Mouse (Mus musculus) forebrain, postnatal 0 days (tissue): ENCODE data around the gene Llph. TPM values are rescaled to one million over a fixed set of nuclear protein-coding genes. Genes with fewer than 3 reads are reported as not detected.

Experiments
- ATAC-seq: fragments of 200-750 bp; cut with Nextera tagmentation; 2 replicates; pipeline ENCODE4 v1.8.0; 2017; ENCODE audit warnings: mild to moderate bottlenecking, moderate library complexity
- DNase-seq: peaks from one replicate; pipeline ENCODE4 v3.0.0-alpha.2; 2015
- H3K27ac ChIP-seq: fragments of 300-500 bp; sonication (generic); 2 replicates; pipeline ENCODE4 v1.5.1; 2014; ENCODE audit warnings: low read depth, mild to moderate bottlenecking, antibody characterized with exemption, low read length, moderate library complexity, mixed read lengths
- H3K27me3 ChIP-seq: fragments of 300-500 bp; sonication (generic); 2 replicates; pipeline ENCODE4 v1.6.1; 2014; ENCODE audit warnings: mild to moderate bottlenecking, low read length, mixed read lengths; ENCODE audit not compliant: insufficient read depth
- H3K36me3 ChIP-seq: fragments of 300-500 bp; sonication (generic); 2 replicates; pipeline ENCODE4 v1.6.1; 2014; ENCODE audit warnings: mild to moderate bottlenecking, moderate library complexity; ENCODE audit not compliant: insufficient read depth
- H3K4me1 ChIP-seq: fragments of 300-500 bp; sonication (generic); 2 replicates; pipeline ENCODE4 v1.6.1; 2014; ENCODE audit warnings: antibody characterized with exemption; ENCODE audit not compliant: insufficient read depth
- H3K4me2 ChIP-seq: fragments of 300-500 bp; sonication (generic); 2 replicates; pipeline ENCODE4 v1.6.1; 2014; ENCODE audit warnings: low read depth, mild to moderate bottlenecking, moderate library complexity
- H3K4me3 ChIP-seq: fragments of 300-500 bp; sonication (generic); 2 replicates; pipeline ENCODE4 v1.5.1; 2014; ENCODE audit warnings: low read depth, low read length, mixed read lengths
- H3K9ac ChIP-seq: fragments of 300-500 bp; sonication (generic); 2 replicates; pipeline ENCODE4 v1.6.1; 2014; ENCODE audit warnings: mild to moderate bottlenecking
- H3K9me3 ChIP-seq: fragments of 300-500 bp; sonication (generic); 2 replicates; pipeline ENCODE4 v1.6.1; 2016; ENCODE audit warnings: low read length
- CTCF ChIP-seq: sonication (generic); IDR thresholded peaks from 2 replicates; pipeline ENCODE4 v1.5.1; 2016; ENCODE audit warnings: antibody characterized with exemption, control low read depth, low read depth
- WGBS: fragments of 180-500 bp; shearing (Covaris S2); extraction: QIAGEN DNeasy Blood & Tissue Kit; methylation state at CpG from one replicate; pipeline ENCODE4 v1.1.7; 2014; 5-methylcytosine and 5-hydroxymethylcytosine counted together
- polyA plus RNA-seq: library from polyadenylated mRNA; unstranded; fragments of >200 nt; fragmentation: Nextera tagmentation; extraction: Ambion mirVana; gene quantifications from 2 replicates; pipeline ENCODE4 v1.2.1, GENCODE M21; 2015
- total RNA-seq: library from RNA; depleted of rRNA; stranded (reverse); fragments of >200 nt; gene quantifications from 2 replicates; pipeline ENCODE4 v1.2.3, GENCODE M21; 2014

The Llph gene
- total and polyA plus RNA-seq, 2 experiments from 2014 or later: 22.1 to 42.1 TPM

DNA sequence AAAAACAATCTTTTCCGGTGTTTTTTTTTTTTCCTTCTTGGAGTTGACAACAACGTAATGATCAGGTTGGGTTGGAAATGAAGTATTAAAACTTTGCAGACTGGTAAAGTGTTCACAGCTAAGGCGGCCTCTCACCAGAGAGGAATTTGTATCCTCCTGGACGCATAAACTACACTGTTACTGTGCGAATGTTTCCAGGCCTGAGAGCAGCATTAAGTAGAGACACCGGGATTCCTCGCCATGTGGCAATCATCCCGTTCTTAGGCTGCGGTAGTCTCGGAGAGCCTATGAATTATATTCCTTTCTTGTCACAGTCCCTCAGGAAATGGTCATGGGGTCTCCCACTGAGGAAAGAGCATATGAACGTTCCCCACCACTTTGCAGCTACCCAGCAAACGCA lies 40.9 kb downstream of the Llph start:
- no peak overlapping the region for H3K27ac ChIP-seq
- TF ChIP-seq CTCF: no peak
- no peak for ATAC-seq
- no peak overlapping the region for H3K4me2 ChIP-seq
- 80% methylated on average over 12 of the region's 12 CpGs for WGBS
- DNase-seq: no peak
- H3K4me1 ChIP-seq: 0 out of 2 replicates have a peak, but pooled peaks cover 6% of the 10 kb centered on the region
- H3K4me3 ChIP-seq: no peak overlapping the region
- no peaks in the 10 kb centered on the region for H3K36me3 ChIP-seq
- no peak overlapping the region for H3K9ac ChIP-seq
- no peaks in the 10 kb centered on the region for H3K9me3 ChIP-seq
- no peaks in the 10 kb centered on the region for H3K27me3 ChIP-seq

DNA sequence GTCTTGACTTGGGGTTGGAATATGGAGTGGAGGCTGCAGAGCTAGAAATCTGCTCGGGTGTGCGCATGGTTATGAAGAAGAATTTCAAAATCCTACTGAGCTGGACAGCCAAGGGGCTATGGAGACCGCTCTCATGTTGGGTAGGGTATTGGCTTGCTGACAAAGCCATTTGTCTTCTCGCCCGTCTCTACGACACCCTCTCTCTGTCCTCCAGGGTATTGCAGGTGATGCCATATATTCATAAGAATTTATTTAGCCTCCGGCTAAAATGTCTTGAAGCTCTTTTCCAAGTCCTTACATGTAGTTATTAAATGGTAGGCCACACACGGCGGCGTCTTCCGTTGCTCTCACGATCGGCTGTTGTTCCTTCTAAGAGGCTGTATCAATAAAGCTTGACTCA lies 43.1 kb downstream of the Llph start:
- ATAC-seq: no peak
- Histone ChIP-seq H3K4me1 (0 out of 2 replicates have a peak, but pooled peaks cover 6% of the 10 kb centered on the region), H3K4me3 (no peak overlapping the region), H3K36me3 (no peaks in the 10 kb centered on the region), H3K9me3 (no peaks in the 10 kb centered on the region), H3K27ac (no peak overlapping the region), H3K9ac (no peak overlapping the region), H3K27me3 (no peaks in the 10 kb centered on the region), H3K4me2 (no peak overlapping the region)
- TF ChIP-seq CTCF: no peak
- DNase-seq: no peak
- WGBS: 96% methylated on average over 13 of the region's 13 CpGs

DNA sequence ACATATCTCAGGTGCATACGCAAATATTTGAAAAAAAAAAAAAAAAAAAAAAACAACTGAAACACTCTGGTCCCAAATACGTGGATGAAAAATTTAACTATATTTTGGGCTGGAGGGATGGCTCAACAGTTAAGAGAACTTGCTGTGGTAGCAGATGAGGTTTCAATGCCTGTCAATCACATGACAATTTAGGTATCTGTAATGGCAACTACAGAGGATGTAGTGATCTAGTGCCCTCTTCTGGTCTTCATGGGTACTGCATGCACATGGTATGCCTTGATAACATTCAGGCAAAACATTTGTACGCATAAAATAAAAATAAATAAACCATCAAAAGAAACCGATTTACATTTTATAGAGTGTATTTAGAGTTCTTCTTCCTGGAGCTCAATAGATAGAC lies 43.9 kb downstream of the Llph start:
- H3K27me3 ChIP-seq: no peaks in the 10 kb centered on the region
- no peak overlapping the region for H3K9ac ChIP-seq
- ATAC-seq (no peak), DNase-seq (peak; percentile 45)
- peak; percentile 72 for TF ChIP-seq CTCF
- 78% methylated on average over 4 of the region's 4 CpGs for WGBS
- no peak overlapping the region for H3K27ac ChIP-seq
- no peaks in the 10 kb centered on the region for H3K9me3 ChIP-seq
- no peak overlapping the region for H3K4me3 ChIP-seq
- H3K4me1 ChIP-seq: 0 out of 2 replicates have a peak, but pooled peaks cover 6% of the 10 kb centered on the region
- H3K36me3 ChIP-seq: no peaks in the 10 kb centered on the region
- no peak overlapping the region for H3K4me2 ChIP-seq

DNA sequence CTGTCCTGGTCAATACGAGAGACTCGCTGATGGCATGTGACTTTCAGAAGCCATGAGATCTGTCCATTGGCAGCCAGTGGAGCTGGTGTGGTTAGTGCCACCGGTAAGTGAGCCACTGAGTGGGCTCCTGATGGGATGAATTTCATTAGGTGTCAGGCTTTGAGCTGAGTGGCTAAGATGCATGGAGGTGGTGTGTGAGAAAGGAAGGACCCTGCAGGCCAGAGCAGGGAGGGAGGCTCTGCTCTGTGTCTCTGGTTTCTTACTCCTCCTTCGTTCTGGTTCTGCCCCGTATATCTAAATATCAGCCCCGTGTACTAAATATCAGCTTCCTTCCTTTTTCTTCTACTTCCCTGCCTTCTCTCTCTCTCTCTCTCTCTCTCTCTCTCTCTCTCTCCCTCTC lies 44.4 kb downstream of the Llph start:
- Histone ChIP-seq H3K9ac (no peak overlapping the region), H3K9me3 (no peaks in the 10 kb centered on the region), H3K36me3 (no peaks in the 10 kb centered on the region), H3K4me2 (peak overlapping the region; percentile 58), H3K27me3 (no peaks in the 10 kb centered on the region), H3K27ac (no peak overlapping the region), H3K4me3 (no peak overlapping the region), H3K4me1 (0 out of 2 replicates have a peak, but pooled peaks cover 6% of the 10 kb centered on the region)
- no peak for TF ChIP-seq CTCF
- ATAC-seq (no peak; the same call in 1 of the 2 replicates), DNase-seq (no peak)
- WGBS: 69% methylated on average over 6 of the region's 6 CpGs

DNA sequence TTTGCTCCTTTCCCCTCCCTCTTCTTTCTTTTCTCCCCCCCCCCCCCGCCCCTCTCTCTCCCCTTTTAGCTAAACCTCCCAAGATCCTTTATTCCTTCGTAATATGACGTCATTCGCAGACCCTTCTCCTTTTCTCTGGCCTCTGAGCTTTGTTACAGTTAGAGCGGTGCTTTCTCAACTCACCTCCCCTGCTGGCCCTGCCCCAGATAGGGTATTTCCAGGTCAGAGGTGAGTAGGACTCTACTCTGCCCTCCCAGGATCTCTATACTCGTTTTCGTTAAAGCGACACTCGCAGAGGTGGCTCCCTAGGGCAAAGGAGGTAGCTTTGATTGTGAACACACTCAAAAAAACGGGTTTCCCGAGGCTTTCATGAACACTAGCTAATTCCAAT lies 45.0 kb downstream of the Llph start:
- WGBS: 8% methylated on average over 10 of the region's 11 CpGs
- peak overlapping the region; percentile 40 for H3K9ac ChIP-seq
- H3K4me3 ChIP-seq: peak overlapping the region; percentile 33
- peak; percentile 38; the same call in 1 of the 2 replicates for ATAC-seq
- no peak for DNase-seq
- H3K4me2 ChIP-seq: peak overlapping the region; percentile 58
- H3K27me3 ChIP-seq: no peaks in the 10 kb centered on the region
- H3K27ac ChIP-seq: no peak overlapping the region
- TF ChIP-seq CTCF: no peak
- H3K4me1 ChIP-seq: 0 out of 2 replicates have a peak, but pooled peaks cover 6% of the 10 kb centered on the region
- no peaks in the 10 kb centered on the region for H3K9me3 ChIP-seq
- H3K36me3 ChIP-seq: no peaks in the 10 kb centered on the region

DNA sequence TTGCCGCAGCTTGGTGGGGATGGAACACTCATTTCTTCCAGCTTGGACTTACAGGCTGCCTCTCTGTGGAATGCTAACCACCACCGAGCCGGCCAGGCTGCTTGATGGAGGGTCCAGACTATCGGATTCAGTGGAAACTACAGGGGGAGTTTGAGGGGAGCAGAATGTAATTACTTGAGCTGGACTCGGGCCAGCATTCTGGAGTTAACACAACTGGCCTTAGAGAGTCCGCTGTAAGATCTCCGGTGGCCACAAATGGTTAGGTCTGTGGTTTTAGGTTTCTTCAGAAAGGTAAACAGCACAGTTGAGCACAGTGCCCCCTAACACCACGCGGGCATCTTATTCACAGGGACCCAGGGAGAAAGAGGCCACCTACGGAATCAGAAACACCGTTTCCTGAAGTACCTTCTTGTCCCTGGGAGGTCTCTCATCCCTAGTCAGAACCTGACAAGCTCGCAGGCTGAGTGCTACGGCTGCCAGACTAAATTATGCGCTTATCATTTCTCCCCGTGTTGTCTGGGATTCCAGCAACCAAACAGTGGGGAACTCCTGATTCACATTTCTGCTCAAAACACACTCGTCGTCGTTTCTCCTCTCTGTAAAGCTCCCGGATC lies 45.5 kb downstream of the Llph start:
- Histone ChIP-seq H3K27ac (no peak overlapping the region), H3K36me3 (no peaks in the 10 kb centered on the region), H3K4me1 (0 out of 2 replicates have a peak, but pooled peaks cover 6% of the 10 kb centered on the region), H3K27me3 (no peaks in the 10 kb centered on the region), H3K9me3 (no peaks in the 10 kb centered on the region), H3K4me3 (peak overlapping the region; percentile 33), H3K9ac (peak overlapping the region; percentile 40), H3K4me2 (peak overlapping the region; percentile 58)
- ATAC-seq (peak; percentile 67), DNase-seq (peak; percentile 44)
- 5% methylated on average over 19 of the region's 19 CpGs for WGBS
- TF ChIP-seq CTCF: no peak; the same call in none of the 2 replicates

DNA sequence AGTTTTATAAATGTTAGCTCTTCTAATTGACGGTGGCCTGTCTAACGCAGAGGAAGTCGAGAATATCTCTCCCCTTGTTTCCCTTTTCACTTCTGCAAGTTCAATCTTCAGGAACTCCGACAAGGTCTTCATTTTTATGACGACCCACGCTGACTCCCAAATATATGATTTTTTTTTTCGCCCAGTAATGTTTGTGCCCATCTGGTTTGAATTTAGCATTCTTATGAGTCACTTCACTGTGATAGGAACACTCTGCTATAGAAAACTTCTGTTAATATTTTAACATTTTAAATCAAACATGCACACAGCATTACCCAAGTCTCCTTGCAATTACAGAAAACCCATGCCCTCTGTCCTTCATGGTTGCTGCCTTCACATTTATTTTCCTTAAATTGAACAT lies 46.5 kb downstream of the Llph start:
- 92% methylated on average over 7 of the region's 7 CpGs for WGBS

More for the DNA sequence above, 46.5 kb downstream of the Llph start:
- TF ChIP-seq CTCF: no peak
- H3K9ac ChIP-seq: no peak overlapping the region
- 0 out of 2 replicates have a peak, but pooled peaks cover 6% of the 10 kb centered on the region for H3K4me1 ChIP-seq
- no peaks in the 10 kb centered on the region for H3K27me3 ChIP-seq
- H3K4me2 ChIP-seq: no peak overlapping the region
- DNase-seq (no peak), ATAC-seq (no peak)
- no peaks in the 10 kb centered on the region for H3K36me3 ChIP-seq
- H3K4me3 ChIP-seq: no peak overlapping the region
- H3K27ac ChIP-seq: no peak overlapping the region
- H3K9me3 ChIP-seq: no peaks in the 10 kb centered on the region
